Mouse (Mus musculus) liver, postnatal 0 days (tissue): ENCODE results near the gene Cdc42se1.

ENCODE experiments used
- CTCF ChIP-seq: sonication (generic); IDR thresholded peaks from 2 replicates; pipeline ENCODE4 v1.5.1; 2016; ENCODE audit warnings: antibody characterized with exemption, low read depth
- EP300 ChIP-seq: IDR thresholded peaks from 2 replicates; pipeline ENCODE4 v1.6.1; 2016; ENCODE audit warnings: antibody characterized with exemption, low read depth, mild to moderate bottlenecking

GRCm38 (mm10) chr3:95273471-95273870 is 44.9 kb downstream of the Cdc42se1 start:
- TF ChIP-seq CTCF, result no peak
- no peak for TF ChIP-seq EP300
